Mouse (Mus musculus) midbrain, embryonic 16.5 days (tissue): ENCODE measurements around the gene Svs3a. TPM values are rescaled to one million over a fixed set of nuclear protein-coding genes. Genes with fewer than 3 reads are reported as not detected.
"Not testable (repeated sequence)": the region's sequence is repeated elsewhere in the genome, so short reads cannot be mapped to it uniquely, and the experiment has no call there.

Source experiments
- ATAC-seq: fragments of 200-750 bp; cut with Nextera tagmentation; 2 replicates; pipeline ENCODE4 v1.8.0; 2017; ENCODE audit warnings: moderate TSS enrichment
- H3K27ac ChIP-seq: fragments of 300-500 bp; sonication (generic); 2 replicates; pipeline ENCODE4 v1.5.1; 2014; ENCODE audit warnings: mild to moderate bottlenecking, low read length, mixed read lengths
- H3K27me3 ChIP-seq: fragments of 300-500 bp; sonication (generic); 2 replicates; pipeline ENCODE4 v1.6.1; 2014; ENCODE audit warnings: low read depth, low read length, mixed read lengths; ENCODE audit not compliant: control insufficient read depth, insufficient read depth
- H3K36me3 ChIP-seq: fragments of 300-500 bp; sonication (generic); 2 replicates; pipeline ENCODE4 v1.6.1; 2014; ENCODE audit warnings: mild to moderate bottlenecking, low read length, moderate library complexity, mixed read lengths; ENCODE audit not compliant: control insufficient read depth, insufficient read depth
- H3K4me1 ChIP-seq: fragments of 300-500 bp; sonication (generic); 2 replicates; pipeline ENCODE4 v1.6.1; 2014; ENCODE audit warnings: mild to moderate bottlenecking, low read length, mixed read lengths; ENCODE audit not compliant: control insufficient read depth, insufficient read depth
- H3K4me2 ChIP-seq: fragments of 300-500 bp; sonication (generic); 2 replicates; pipeline ENCODE4 v1.6.1; 2014; ENCODE audit warnings: mild to moderate bottlenecking, low read length, mixed read lengths
- H3K4me3 ChIP-seq: fragments of 300-500 bp; sonication (generic); 2 replicates; pipeline ENCODE4 v1.5.1; 2014; ENCODE audit warnings: low read depth, mild to moderate bottlenecking, low read length, moderate library complexity, mixed read lengths
- H3K9ac ChIP-seq: fragments of 300-500 bp; sonication (generic); 2 replicates; pipeline ENCODE4 v1.6.1; 2014; ENCODE audit warnings: low read depth, low read length, mixed read lengths
- H3K9me3 ChIP-seq: fragments of 300-500 bp; sonication (generic); replicated peaks from 2 replicates; pipeline ENCODE4 v1.6.1; 2014; ENCODE audit warnings: mild to moderate bottlenecking, low read length, mixed read lengths; ENCODE audit not compliant: control insufficient read depth, poor library complexity, severe bottlenecking
- WGBS: fragments of 180-500 bp; shearing (Covaris S2); extraction: QIAGEN DNeasy Blood & Tissue Kit; methylation state at CpG from one replicate; pipeline ENCODE4 v1.1.7; 2014; 5-methylcytosine and 5-hydroxymethylcytosine counted together
- polyA plus RNA-seq: library from polyadenylated mRNA; unstranded; fragments of >200 nt; fragmentation: Nextera tagmentation; extraction: Ambion mirVana; gene quantifications from 2 replicates; pipeline ENCODE4 v1.2.1, GENCODE M21; 2015

The Svs3a gene
- not detected in 2 replicates for polyA plus RNA-seq

GRCm38 (mm10) chr2:164288968-164289367 lies at the start of gene Svs3a:
TSS of gene Svs3a (plus strand) at chr2:164289268.
- not testable (repeated sequence) for H3K9me3 ChIP-seq, H3K9ac ChIP-seq, H3K27me3 ChIP-seq, ATAC-seq, H3K27ac ChIP-seq, H3K4me2 ChIP-seq, H3K4me3 ChIP-seq, H3K4me1 ChIP-seq, H3K36me3 ChIP-seq
- WGBS, result 85% methylated on average over 1 of the region's 1 CpGs

- H3K4me2 ChIP-seq, ATAC-seq, H3K4me3 ChIP-seq, H3K9ac ChIP-seq, H3K36me3 ChIP-seq, H3K9me3 ChIP-seq, H3K27ac ChIP-seq, H3K27me3 ChIP-seq, H3K4me1 ChIP-seq: not testable (repeated sequence)
- 89% methylated on average over 1 of the region's 1 CpGs for WGBS
Measured at GRCm38 (mm10) chr2:164256540-164256939, 32.5 kb upstream of the Svs3a start, which contains the start of gene Svs3b. TSS of gene Svs3b (minus strand) at chr2:164256640.

GRCm38 (mm10) chr2:164278359-164278758 lies 10.7 kb upstream of the Svs3a start, which contains the start of gene Svs4:
TSS of gene Svs4 (minus strand) at chr2:164278459.
- Histone ChIP-seq H3K9me3 (no peaks in the 10 kb centered on the region), H3K36me3 (no peaks in the 10 kb centered on the region), H3K4me1 (no peaks in the 10 kb centered on the region), H3K27me3 (no peaks in the 10 kb centered on the region), H3K4me3 (no peak within 1 kb of the TSS), H3K4me2 (no peak within 1 kb of the TSS), H3K9ac (no peak within 1 kb of the TSS), H3K27ac (no peak within 1 kb of the TSS)
- 93% methylated on average over 4 of the region's 4 CpGs for WGBS
- no peak for ATAC-seq

- H3K4me2 ChIP-seq, result no peak overlapping the region
- H3K27ac ChIP-seq, result no peak overlapping the region
- H3K4me3 ChIP-seq, result no peak overlapping the region
- H3K4me1 ChIP-seq, result no peaks in the 10 kb centered on the region
- WGBS, result 88% methylated on average over 5 of the region's 5 CpGs
- H3K9me3 ChIP-seq, result no peaks in the 10 kb centered on the region
- H3K9ac ChIP-seq, result no peak overlapping the region
- H3K27me3 ChIP-seq, result no peaks in the 10 kb centered on the region
- H3K36me3 ChIP-seq, result no peaks in the 10 kb centered on the region
- ATAC-seq, result no peak
Measured at GRCm38 (mm10) chr2:164312599-164312998, 23.5 kb downstream of the Svs3a start.

GRCm38 (mm10) chr2:164315460-164315859 lies 26.4 kb downstream of the Svs3a start:
- H3K9me3 ChIP-seq, H3K4me2 ChIP-seq, ATAC-seq, H3K4me3 ChIP-seq, H3K27ac ChIP-seq, H3K27me3 ChIP-seq, H3K9ac ChIP-seq, H3K36me3 ChIP-seq, H3K4me1 ChIP-seq: not testable (repeated sequence)

- WGBS, result 80% methylated on average over 1 of the region's 1 CpGs
Measured at GRCm38 (mm10) chr2:164316451-164316850, 27.4 kb downstream of the Svs3a start, which contains the start of gene Svs6. TSS of gene Svs6 (plus strand) at chr2:164316751.

GRCm38 (mm10) chr2:164320983-164321382 lies 31.9 kb downstream of the Svs3a start:
- no peaks in the 10 kb centered on the region for H3K4me1 ChIP-seq
- 89% methylated on average over 6 of the region's 6 CpGs for WGBS

More at GRCm38 (mm10) chr2:164316451-164316850, 27.4 kb downstream of the Svs3a start, which contains the start of gene Svs6:
- H3K9me3 ChIP-seq, H3K9ac ChIP-seq, H3K27me3 ChIP-seq, H3K4me1 ChIP-seq, H3K27ac ChIP-seq, H3K36me3 ChIP-seq, H3K4me2 ChIP-seq, H3K4me3 ChIP-seq, ATAC-seq: not testable (repeated sequence)

GRCm38 (mm10) chr2:164332440-164332839 lies 43.4 kb downstream of the Svs3a start, which contains the start of gene Svs5:
TSS of gene Svs5 (plus strand) at chr2:164332740.
- H3K4me2 ChIP-seq, H3K9me3 ChIP-seq, ATAC-seq, H3K4me1 ChIP-seq, H3K36me3 ChIP-seq, H3K4me3 ChIP-seq, H3K27me3 ChIP-seq, H3K27ac ChIP-seq, H3K9ac ChIP-seq: not testable (repeated sequence)
- WGBS, result 88% methylated on average over 3 of the region's 3 CpGs

More at GRCm38 (mm10) chr2:164320983-164321382, 31.9 kb downstream of the Svs3a start:
- Histone ChIP-seq H3K9me3 (no peaks in the 10 kb centered on the region), H3K4me3 (no peak overlapping the region), H3K27ac (no peak overlapping the region), H3K36me3 (no peaks in the 10 kb centered on the region), H3K9ac (no peak overlapping the region), H3K27me3 (no peaks in the 10 kb centered on the region), H3K4me2 (no peak overlapping the region)
- ATAC-seq, result no peak
